ENCODE assay signal across 8 mouse cellular contexts in the genomic region with DNA sequence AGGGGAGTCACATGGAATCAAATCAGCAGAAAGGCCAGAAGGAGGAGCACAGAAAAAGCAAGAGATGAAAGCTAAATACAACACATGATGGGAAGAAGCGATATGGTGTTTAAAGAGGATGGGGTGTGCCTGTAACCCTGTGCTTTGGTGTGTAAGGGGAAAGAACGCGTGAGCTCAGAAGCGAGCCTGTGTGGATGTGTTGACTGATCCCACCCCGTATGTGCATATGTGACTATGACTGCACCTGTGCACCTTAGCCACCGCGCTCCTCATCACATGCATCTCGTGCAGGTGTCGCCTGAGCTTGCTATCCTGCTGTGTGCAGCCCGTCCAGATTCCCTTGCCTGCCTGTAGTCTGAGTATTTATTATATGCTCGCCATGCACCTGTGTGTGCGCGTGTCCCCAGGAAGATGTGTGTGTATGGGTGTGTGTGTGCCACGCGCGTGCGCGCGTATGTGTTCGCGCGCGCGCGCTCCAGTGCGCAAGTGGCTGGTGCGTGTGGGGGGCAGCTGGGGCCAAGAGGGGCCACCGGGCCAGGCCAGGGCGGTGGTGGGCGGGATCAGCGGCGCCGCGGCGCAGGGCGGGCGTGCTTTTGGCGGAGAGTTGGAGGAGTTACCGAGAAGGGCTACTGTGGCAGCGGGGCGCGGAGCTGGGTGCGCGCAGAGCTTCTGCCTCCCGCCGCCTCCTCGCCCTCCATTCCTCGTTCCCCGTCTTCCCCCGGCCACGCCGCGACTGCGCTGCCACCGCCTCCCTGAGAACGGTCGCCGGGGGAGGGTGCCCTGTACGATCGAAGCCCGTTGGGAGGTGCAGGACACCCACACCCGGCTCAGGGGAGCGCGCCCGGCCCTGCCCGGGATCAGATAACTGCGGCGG. TPM values are rescaled to one million over a fixed set of nuclear protein-coding genes. Genes with fewer than 3 reads are reported as not detected.
DNase-seq lines count a peak whose midpoint lies in the region; ATAC-seq and TF ChIP-seq lines count a peak whose summit lies in the region.

No protein-coding gene starts in this region.

- H3K9ac ChIP-seq in kidney, embryonic 15.5 days = peak overlapping the region; percentile 19; the same call in 1 of the 2 replicates
- H3K9ac ChIP-seq in intestine, postnatal 0 days (ENCODE audit: low read depth, low read length) = no peak overlapping the region
- H3K9ac ChIP-seq in midbrain, embryonic 11.5 days (ENCODE audit: low read length) = no peak overlapping the region

- H3K9me3 ChIP-seq in kidney, embryonic 15.5 days (replicated peaks) = no peaks in the 10 kb centered on the region
- no peaks in the 10 kb centered on the region for H3K9me3 ChIP-seq in intestine, postnatal 0 days (ENCODE audit: control insufficient read depth)
- no peaks in the 10 kb centered on the region for H3K9me3 ChIP-seq in midbrain, embryonic 11.5 days (ENCODE audit: control insufficient read depth, low read length)

- TF ChIP-seq CTCF in intestine, postnatal 0 days (IDR thresholded peaks at IDR 0.05; ENCODE audit: low read depth) = no peak

- peaks cover 21% of the 10 kb centered on the region for H3K4me1 ChIP-seq in kidney, embryonic 15.5 days
- 0 out of 2 replicates have a peak, but pooled peaks cover 3% of the 10 kb centered on the region for H3K4me1 ChIP-seq in intestine, postnatal 0 days (replicated peaks; ENCODE audit: control insufficient read depth, insufficient read depth, low read length)
- H3K4me1 ChIP-seq in midbrain, embryonic 11.5 days (ENCODE audit: control insufficient read depth, insufficient read depth, low read length) = no peaks in the 10 kb centered on the region; the same call in 1 of the 2 replicates

- peak overlapping the region; percentile 59 for H3K4me3 ChIP-seq in kidney, embryonic 15.5 days (replicated peaks)
- peak overlapping the region; percentile 39 for H3K4me3 ChIP-seq in intestine, postnatal 0 days (ENCODE audit: low read depth, low read length)
- peak overlapping the region; percentile 42 for H3K4me3 ChIP-seq in midbrain, embryonic 11.5 days (ENCODE audit: low read depth, low read length)

- peaks cover 88% of the 10 kb centered on the region for H3K27me3 ChIP-seq in kidney, embryonic 15.5 days
- H3K27me3 ChIP-seq in intestine, postnatal 0 days (replicated peaks; ENCODE audit: control insufficient read depth, insufficient read depth, low read length) = peaks cover 39% of the 10 kb centered on the region
- peaks cover 48% of the 10 kb centered on the region for H3K27me3 ChIP-seq in midbrain, embryonic 11.5 days (ENCODE audit: control insufficient read depth, insufficient read depth, low read length)

- peak overlapping the region; percentile 98 for H3K4me2 ChIP-seq in kidney, embryonic 15.5 days
- peak overlapping the region; percentile 75 for H3K4me2 ChIP-seq in intestine, postnatal 0 days (replicated peaks; ENCODE audit: low read depth)
- peak overlapping the region; percentile 74 for H3K4me2 ChIP-seq in midbrain, embryonic 11.5 days

- no peak overlapping the region for H3K27ac ChIP-seq in kidney, embryonic 15.5 days
- no peak overlapping the region for H3K27ac ChIP-seq in intestine, postnatal 0 days (ENCODE audit: low read depth, low read length)
- H3K27ac ChIP-seq in midbrain, embryonic 11.5 days (ENCODE audit: low read depth, low read length) = no peak overlapping the region

- ATAC-seq in kidney, embryonic 15.5 days (replicated peaks; ENCODE audit: low FRiP score) = no peak
- ATAC-seq in intestine, postnatal 0 days = no peak
- no peak; the same call in 1 of the 2 replicates for ATAC-seq in midbrain, embryonic 11.5 days (ENCODE audit: low FRiP score)

- H3K36me3 ChIP-seq in kidney, embryonic 15.5 days = no peaks in the 10 kb centered on the region
- no peaks in the 10 kb centered on the region for H3K36me3 ChIP-seq in intestine, postnatal 0 days (ENCODE audit: control insufficient read depth, insufficient read depth)
- H3K36me3 ChIP-seq in midbrain, embryonic 11.5 days (ENCODE audit: control insufficient read depth, insufficient read depth, low read length) = no peaks in the 10 kb centered on the region

- DNase-seq in kidney, adult 11 months = no peak
- peak; percentile 87 for DNase-seq in cerebellum, adult 9-10 months
- DNase-seq in gastrocnemius, adult 8-10 months (ENCODE audit: low spot score in 2 of 2) = peak; percentile 61 to 68
- DNase-seq in midbrain, embryonic 11.5 days (ENCODE audit: low spot score, missing footprints) = no peak
- peak; percentile 27 for DNase-seq in telencephalon, adult 2 months (ENCODE audit: low read depth, low spot score)
- no peak for DNase-seq in thymus, postnatal 10 days (ENCODE audit: low spot score in 2 of 2)

- WGBS in kidney, embryonic 15.5 days = 2% methylated on average over 67 of the region's 68 CpGs
- 2% methylated on average over 67 of the region's 68 CpGs for WGBS in intestine, postnatal 0 days
- 1% methylated on average over 45 of the region's 68 CpGs for whole genome bisulfite sequencing in midbrain, embryonic 11.5 days

RNA-seq across cellular contexts. Expression of a gene that starts 0.5 kb away (rescaled TPM):
- polyA plus RNA-seq in kidney, embryonic 15.5 days (2015; fragmentation: Nextera tagmentation; extraction: Ambion mirVana) = 0.45 and 0.77 TPM in 2 replicates
- 10 to 100 TPM; 59.6 to 63.8 (median 62.0) TPM for total RNA-seq in gastrocnemius, adult 8-10 months (2022)
- polyA plus RNA-seq in intestine, postnatal 0 days (2015; fragmentation: Nextera tagmentation; extraction: Ambion mirVana) = 0.58 and 0.76 TPM in 2 replicates
- polyA plus RNA-seq in midbrain, embryonic 11.5 days (2014; fragmentation: Nextera tagmentation; extraction: Ambion mirVana) = 0.16 and 0.33 TPM in 2 replicates

Comparison
In these comparisons a context has a peak if more than half of its experiments do, and no peak if none do; other contexts are left out.
1. DNase-seq: peak in cerebellum, adult 9-10 months (single experiment), gastrocnemius, adult 8-10 months (2 of 2) and telencephalon, adult 2 months (single experiment); none in kidney, adult 11 months (single experiment), midbrain, embryonic 11.5 days (single experiment) and thymus, postnatal 10 days (0 of 2).
2. Peak in every context shown above with its lines, with median percentiles within 50 percentile points of each other: H3K4me2 ChIP-seq and H3K4me3 ChIP-seq.